Mouse (Mus musculus) hindbrain, embryonic 14.5 days (tissue): ENCODE measurements around the gene 1700067P10Rik. TPM values are rescaled to one million over a fixed set of nuclear protein-coding genes. Genes with fewer than 3 reads are reported as not detected.

Source experiments
- ATAC-seq: fragments of 200-750 bp; cut with Nextera tagmentation; 2 replicates; pipeline ENCODE4 v1.8.0; 2017; ENCODE audit warnings: moderate number of reproducible peaks, mild to moderate bottlenecking, moderate TSS enrichment, moderate library complexity; ENCODE audit not compliant: low FRiP score
- DNase-seq: peaks from one replicate; pipeline ENCODE4 v3.0.0-alpha.2; 2015; ENCODE audit warnings: low spot score
- H3K27ac ChIP-seq: fragments of 300-500 bp; sonication (generic); 2 replicates; pipeline ENCODE4 v1.5.1; 2014; ENCODE audit warnings: mild to moderate bottlenecking, moderate library complexity
- H3K27me3 ChIP-seq: fragments of 300-500 bp; sonication (generic); 2 replicates; pipeline ENCODE4 v1.6.1; 2014; ENCODE audit warnings: mild to moderate bottlenecking, low read length, mixed read lengths; ENCODE audit not compliant: control insufficient read depth, insufficient read depth
- H3K36me3 ChIP-seq: fragments of 300-500 bp; sonication (generic); replicated peaks from 2 replicates; pipeline ENCODE4 v1.6.1; 2014; ENCODE audit not compliant: control insufficient read depth, insufficient read depth
- H3K4me1 ChIP-seq: fragments of 300-500 bp; sonication (generic); replicated peaks from 2 replicates; pipeline ENCODE4 v1.6.1; 2014; ENCODE audit warnings: antibody characterized with exemption, low read length, mixed read lengths; ENCODE audit not compliant: control insufficient read depth, insufficient read depth
- H3K4me2 ChIP-seq: fragments of 300-500 bp; sonication (generic); replicated peaks from 2 replicates; pipeline ENCODE4 v1.6.1; 2014; ENCODE audit warnings: mild to moderate bottlenecking, moderate library complexity
- H3K4me3 ChIP-seq: fragments of 300-500 bp; sonication (generic); replicated peaks from 2 replicates; pipeline ENCODE4 v1.5.1; 2014; ENCODE audit warnings: mild to moderate bottlenecking, low read length
- H3K9ac ChIP-seq: fragments of 300-500 bp; sonication (generic); 2 replicates; pipeline ENCODE4 v1.6.1; 2014
- H3K9me3 ChIP-seq: fragments of 300-500 bp; sonication (generic); 2 replicates; pipeline ENCODE4 v1.6.1; 2016; ENCODE audit warnings: low read length; ENCODE audit not compliant: control insufficient read depth
- WGBS: fragments of 180-500 bp; shearing (Covaris S2); extraction: QIAGEN DNeasy Blood & Tissue Kit; methylation state at CpG from one replicate; pipeline ENCODE4 v1.1.7; 2014; 5-methylcytosine and 5-hydroxymethylcytosine counted together
- polyA plus RNA-seq: library from polyadenylated mRNA; unstranded; fragments of >200 nt; fragmentation: Nextera tagmentation; extraction: Ambion mirVana; gene quantifications from 2 replicates; pipeline ENCODE4 v1.2.1, GENCODE M21; 2014

Gene 1700067P10Rik
- 0.18 TPM in 1 of 2 replicates, not detected in the other for polyA plus RNA-seq

DNA sequence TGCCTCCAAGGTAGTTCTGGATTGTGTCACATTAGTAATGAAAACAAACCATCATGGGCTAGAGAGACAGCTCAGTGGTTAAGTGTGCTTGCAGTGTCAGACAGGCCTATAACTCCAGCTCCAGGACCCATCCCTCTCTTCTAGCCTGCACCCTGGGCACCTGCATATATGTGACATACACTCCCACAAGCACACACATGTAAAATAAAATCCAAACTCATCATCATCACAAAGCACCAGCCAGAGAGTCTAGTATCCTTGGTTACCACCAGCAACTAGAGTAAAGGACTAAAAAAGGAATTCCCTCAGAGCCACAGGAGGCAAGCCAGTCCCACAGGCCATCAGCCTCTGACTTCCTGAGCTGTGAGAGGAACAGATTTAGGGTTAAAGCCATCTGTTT is at the start of gene 1700067P10Rik:
1700067P10Rik (plus strand) TSS at position 301 of the 400 bp plus-strand sequence.
- no peak within 1 kb of the TSS for H3K27ac ChIP-seq
- ATAC-seq, result no peak
- no peak within 1 kb of the TSS for H3K4me2 ChIP-seq
- H3K4me1 ChIP-seq, result peaks cover 4% of the 10 kb centered on the region; the same call in 1 of the 2 replicates
- no peaks in the 10 kb centered on the region for H3K9me3 ChIP-seq
- no peak within 1 kb of the TSS for H3K9ac ChIP-seq
- no peaks in the 10 kb centered on the region for H3K36me3 ChIP-seq
- DNase-seq, result no peak
- H3K4me3 ChIP-seq, result no peak within 1 kb of the TSS
- peaks cover 8% of the 10 kb centered on the region for H3K27me3 ChIP-seq

DNA sequence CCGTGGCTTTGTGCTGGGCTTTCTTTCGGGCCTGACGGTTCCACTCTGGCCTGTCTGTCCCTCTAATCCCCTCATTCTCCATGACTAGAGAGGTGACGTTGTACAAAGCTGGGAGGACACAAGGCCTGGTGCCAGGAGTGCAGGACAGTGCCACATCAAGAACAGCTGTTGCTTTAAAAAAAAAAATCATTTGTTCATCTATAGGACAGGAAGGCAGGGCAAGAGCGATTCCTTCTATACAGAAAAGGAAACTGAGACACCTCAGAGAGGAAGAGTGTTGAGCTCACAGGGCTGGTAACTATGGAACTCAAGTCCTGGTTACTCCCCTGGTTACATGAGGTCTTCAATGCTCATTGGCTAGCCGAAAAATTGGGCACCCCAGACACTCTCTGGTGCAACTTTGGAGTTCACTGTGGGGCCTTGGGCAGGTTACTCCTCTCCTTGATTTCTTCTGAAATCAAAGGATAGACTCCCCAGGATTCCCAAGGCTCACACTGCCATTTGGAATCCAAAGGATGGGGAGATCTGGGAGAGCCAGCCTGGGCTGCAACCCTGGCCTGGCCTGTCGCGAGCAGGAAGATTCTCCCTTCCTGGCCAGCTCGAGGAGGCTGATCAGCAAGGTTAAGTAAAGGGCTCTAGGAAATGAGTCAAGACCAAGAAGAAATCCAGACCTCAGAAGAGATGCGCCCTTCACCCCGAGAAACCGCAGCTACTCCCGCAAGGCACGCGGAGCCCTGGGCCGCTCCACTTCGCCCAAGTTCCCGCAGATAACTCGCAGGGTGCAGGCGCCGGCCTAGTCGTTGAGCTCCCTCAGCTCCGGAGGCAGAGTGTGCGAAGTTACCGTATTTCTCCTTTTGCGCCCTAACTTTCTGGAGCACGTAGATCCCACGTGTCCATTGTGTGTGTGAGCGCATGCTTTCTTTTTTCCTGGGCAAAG is 47.5 kb upstream of the 1700067P10Rik start:
- Histone ChIP-seq H3K36me3 (no peaks in the 10 kb centered on the region), H3K4me3 (no peak overlapping the region), H3K4me2 (peak overlapping the region; percentile 26), H3K4me1 (peaks cover 4% of the 10 kb centered on the region; the same call in 1 of the 2 replicates), H3K27me3 (peaks cover 38% of the 10 kb centered on the region), H3K27ac (no peak overlapping the region), H3K9ac (no peak overlapping the region), H3K9me3 (no peaks in the 10 kb centered on the region)
- ATAC-seq, result 0 out of 2 replicates have a peak, but pooled peaks have one; percentile 68
- 4% methylated on average over 29 of the region's 29 CpGs for WGBS
- DNase-seq, result peak; percentile 79

DNA sequence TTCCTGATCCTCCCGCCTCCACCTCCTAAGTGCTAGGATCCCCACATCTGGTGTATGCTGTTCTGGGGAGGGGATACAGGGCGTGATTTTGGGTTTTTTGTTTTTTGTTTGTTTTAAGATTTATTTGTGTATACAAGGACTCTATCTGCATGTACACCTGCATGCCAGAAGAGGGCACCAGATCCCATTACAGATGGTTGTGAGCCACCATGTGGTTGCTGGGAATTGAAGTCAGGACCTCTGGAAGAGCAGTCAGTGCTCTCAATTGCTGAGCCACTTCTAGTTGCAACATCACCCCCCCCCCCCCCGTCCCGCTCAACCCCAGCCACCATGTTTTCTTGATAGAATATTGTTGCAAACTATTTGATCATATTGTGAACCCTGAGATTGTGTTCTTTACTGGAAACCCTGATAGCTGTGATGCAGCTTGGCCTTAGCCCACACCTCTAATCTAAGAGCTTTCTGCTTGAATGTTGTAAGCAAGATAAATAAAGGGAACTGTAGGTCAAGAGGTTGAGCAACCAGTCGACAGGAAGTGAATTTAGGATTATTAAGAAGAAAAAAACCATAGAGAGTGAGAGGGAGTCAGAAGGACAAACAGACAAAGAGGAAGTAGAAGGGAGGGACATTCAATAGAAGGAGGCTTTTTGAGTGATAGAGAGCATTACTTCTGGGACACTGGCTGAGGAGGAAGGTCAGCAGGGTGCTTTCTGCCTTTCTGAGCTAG is 45.8 kb upstream of the 1700067P10Rik start:
- Histone ChIP-seq H3K4me1 (peaks cover 4% of the 10 kb centered on the region; the same call in 1 of the 2 replicates), H3K36me3 (no peaks in the 10 kb centered on the region), H3K9me3 (no peaks in the 10 kb centered on the region), H3K27me3 (peaks cover 34% of the 10 kb centered on the region), H3K4me2 (no peak overlapping the region), H3K4me3 (no peak overlapping the region), H3K27ac (no peak overlapping the region), H3K9ac (no peak overlapping the region)
- no peak for ATAC-seq
- WGBS, result 73% methylated on average over 5 of the region's 5 CpGs
- DNase-seq, result no peak

GRCm38 (mm10) chr17:48045631-48046030 is 43.5 kb upstream of the 1700067P10Rik start:
- H3K27me3 ChIP-seq, result peaks cover 19% of the 10 kb centered on the region
- ATAC-seq (no peak), DNase-seq (peak; percentile 74)
- no peaks in the 10 kb centered on the region for H3K4me1 ChIP-seq
- no peak overlapping the region for H3K27ac ChIP-seq
- H3K36me3 ChIP-seq, result no peaks in the 10 kb centered on the region
- no peak overlapping the region for H3K9ac ChIP-seq
- 37% methylated on average over 4 of the region's 4 CpGs for WGBS
- H3K9me3 ChIP-seq, result no peaks in the 10 kb centered on the region
- H3K4me3 ChIP-seq, result no peak overlapping the region
- no peak overlapping the region for H3K4me2 ChIP-seq

DNA sequence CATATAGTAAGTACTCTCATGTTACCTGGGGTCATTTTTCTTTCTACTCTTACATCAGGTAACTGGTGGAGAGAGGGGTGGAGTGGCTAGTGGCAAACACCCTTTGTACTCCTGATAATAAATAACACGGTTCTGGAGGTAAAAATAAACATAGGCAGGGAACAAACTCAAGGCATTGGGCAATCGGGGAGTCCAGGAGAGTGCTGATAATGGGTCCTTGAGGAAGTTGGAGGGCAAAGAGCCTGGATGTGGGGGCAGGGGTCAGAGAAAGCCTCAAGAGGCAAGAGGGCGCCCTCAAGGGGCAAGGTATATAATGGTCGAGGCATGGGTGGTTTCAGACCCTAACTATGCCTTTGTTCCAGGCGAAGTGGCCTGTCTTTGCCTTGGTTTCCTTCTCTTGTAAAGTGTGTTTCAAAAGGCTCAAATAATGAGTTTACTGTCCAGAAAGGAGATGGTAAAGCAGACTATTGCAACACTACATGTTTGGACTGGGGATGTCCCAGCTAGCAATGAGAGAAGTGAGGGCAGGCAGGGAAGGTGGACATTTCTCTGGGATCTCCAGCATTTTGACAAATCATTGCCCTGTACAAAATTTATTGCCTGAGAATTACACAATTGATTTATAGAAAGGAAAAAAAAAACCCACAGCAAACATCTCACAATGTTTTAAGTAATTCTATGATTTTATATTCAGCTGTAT is 37.3 kb upstream of the 1700067P10Rik start:
- H3K9me3 ChIP-seq, result no peaks in the 10 kb centered on the region
- no peak overlapping the region for H3K4me2 ChIP-seq
- H3K4me3 ChIP-seq, result no peak overlapping the region
- H3K4me1 ChIP-seq, result peaks cover 7% of the 10 kb centered on the region; the same call in 1 of the 2 replicates
- DNase-seq (no peak), ATAC-seq (no peak)
- no peak overlapping the region for H3K9ac ChIP-seq
- WGBS, result 78% methylated on average over 5 of the region's 5 CpGs
- no peaks in the 10 kb centered on the region for H3K36me3 ChIP-seq
- H3K27ac ChIP-seq, result no peak overlapping the region
- 0 out of 2 replicates have a peak, but pooled peaks cover 3% of the 10 kb centered on the region for H3K27me3 ChIP-seq

DNA sequence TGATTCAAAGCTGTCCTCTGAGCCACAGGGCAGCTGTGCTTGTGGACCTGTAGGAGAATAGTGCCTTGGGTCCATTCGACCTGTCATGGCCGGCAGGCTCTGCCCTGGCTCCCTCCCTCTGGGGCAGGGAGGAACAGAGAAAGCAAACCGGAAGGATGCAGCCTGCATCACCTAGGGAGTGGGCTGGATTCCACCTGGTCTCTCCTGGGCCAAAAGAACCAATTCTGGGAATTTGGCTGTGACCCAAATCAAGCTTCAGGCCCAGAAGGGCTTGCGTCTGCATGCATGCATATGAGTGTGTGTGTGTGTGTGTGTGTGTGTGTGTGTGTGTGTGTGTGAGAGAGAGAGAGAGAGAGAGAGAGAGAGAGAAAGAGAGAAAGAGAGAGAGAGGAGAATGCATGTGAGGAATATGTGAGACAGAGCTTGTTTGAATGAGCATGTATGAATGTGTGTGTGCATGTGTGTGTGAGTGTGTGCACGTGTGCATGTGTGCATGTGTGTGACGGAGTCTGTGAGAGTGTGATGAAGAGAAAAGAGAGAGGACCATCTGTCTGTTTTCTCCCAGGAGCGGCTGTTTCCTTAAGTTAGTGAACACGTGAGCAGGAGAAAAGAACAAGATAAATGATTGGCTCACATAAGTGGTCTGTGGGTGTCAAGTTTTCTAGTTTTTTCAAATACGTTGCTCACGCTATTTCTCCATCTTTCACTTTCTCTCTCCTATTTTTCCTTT is 36.6 kb upstream of the 1700067P10Rik start:
- Histone ChIP-seq H3K9me3 (no peaks in the 10 kb centered on the region), H3K27ac (no peak overlapping the region), H3K4me2 (no peak overlapping the region), H3K9ac (no peak overlapping the region), H3K4me1 (peaks cover 12% of the 10 kb centered on the region), H3K4me3 (no peak overlapping the region), H3K27me3 (0 out of 2 replicates have a peak, but pooled peaks cover 3% of the 10 kb centered on the region), H3K36me3 (no peaks in the 10 kb centered on the region)
- no peak for ATAC-seq
- 77% methylated on average over 10 of the region's 10 CpGs for WGBS
- DNase-seq, result no peak

GRCm38 (mm10) chr17:48053646-48054045 is 35.5 kb upstream of the 1700067P10Rik start:
- no peak for ATAC-seq
- Histone ChIP-seq H3K4me3 (no peak overlapping the region), H3K4me2 (no peak overlapping the region), H3K36me3 (no peaks in the 10 kb centered on the region), H3K4me1 (peaks cover 18% of the 10 kb centered on the region), H3K27me3 (0 out of 2 replicates have a peak, but pooled peaks cover 13% of the 10 kb centered on the region), H3K27ac (no peak overlapping the region), H3K9ac (no peak overlapping the region), H3K9me3 (no peaks in the 10 kb centered on the region)
- no peak for DNase-seq
- 87% methylated on average over 2 of the region's 2 CpGs for WGBS

- WGBS, result 31% methylated on average over 20 of the region's 20 CpGs
- 0 out of 2 replicates have a peak, but pooled peaks cover 11% of the 10 kb centered on the region for H3K27me3 ChIP-seq
- peak overlapping the region; percentile 39; the same call in 1 of the 2 replicates for H3K9ac ChIP-seq
- H3K36me3 ChIP-seq, result no peaks in the 10 kb centered on the region
- ATAC-seq, result no peak
- no peaks in the 10 kb centered on the region for H3K9me3 ChIP-seq
- H3K4me2 ChIP-seq, result peak overlapping the region; percentile 29
- peak overlapping the region; percentile 64 for H3K27ac ChIP-seq
- peaks cover 18% of the 10 kb centered on the region for H3K4me1 ChIP-seq
- no peak for DNase-seq
- no peak overlapping the region for H3K4me3 ChIP-seq
Observed at GRCm38 (mm10) chr17:48055076-48055816, 33.9 kb upstream of the 1700067P10Rik start.
